Mouse (Mus musculus): ENCODE measurements around the gene 4933415F23Rik. TPM values are rescaled to one million over a fixed set of nuclear protein-coding genes. Genes with fewer than 3 reads are reported as not detected.
"Not testable (repeated sequence)": the region's sequence is repeated elsewhere in the genome, so short reads cannot be mapped to it uniquely, and the experiment has no call there.

4933415F23Rik gene
- not detected in 2 replicates for polyA plus RNA-seq (2015; fragmentation: Nextera tagmentation; extraction: Ambion mirVana)

- 94% methylated on average over 20 of the region's 20 CpGs for WGBS
- H3K27ac ChIP-seq = no peak within 1 kb of the TSS
- H3K36me3 ChIP-seq = no peaks in the 10 kb centered on the region
- H3K4me3 ChIP-seq = no peak within 1 kb of the TSS
- H3K9me3 ChIP-seq = no peaks in the 10 kb centered on the region
- no peaks in the 10 kb centered on the region for H3K27me3 ChIP-seq
- no peak for ATAC-seq (ENCODE audit: low FRiP score)
- no peak within 1 kb of the TSS for H3K9ac ChIP-seq
- H3K4me1 ChIP-seq (replicated peaks) = no peaks in the 10 kb centered on the region
- H3K4me2 ChIP-seq = no peak within 1 kb of the TSS
These were observed at the start of gene 4933415F23Rik for GRCm38 (mm10) chr1:23102021-23102420. 4933415F23Rik (minus strand) TSS chr1:23102253.

DNA sequence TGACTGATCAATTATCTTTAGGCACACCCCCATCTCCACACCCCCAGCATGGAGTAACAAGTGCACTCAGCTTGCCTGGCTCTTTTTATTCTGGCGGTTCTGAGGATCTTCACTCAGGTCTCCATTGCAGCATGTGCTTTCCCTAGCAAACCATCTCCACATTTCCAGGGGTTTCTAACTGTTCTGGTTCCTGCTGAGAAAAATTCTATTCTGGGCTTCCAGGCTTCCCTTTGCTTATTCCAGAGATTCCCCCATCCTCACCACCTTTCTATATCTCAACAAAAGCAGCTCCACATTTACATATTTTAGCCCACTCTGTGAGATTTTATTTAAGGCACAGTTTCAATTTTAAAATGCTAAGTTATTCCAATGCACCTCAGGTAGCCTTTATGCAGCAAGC is 49.7 kb upstream of the 4933415F23Rik start:
- no peak for ATAC-seq (ENCODE audit: low FRiP score)
- H3K4me2 ChIP-seq = no peak overlapping the region
- H3K9ac ChIP-seq = no peak overlapping the region
- no peaks in the 10 kb centered on the region for H3K36me3 ChIP-seq
- H3K9me3 ChIP-seq = no peaks in the 10 kb centered on the region
- H3K27me3 ChIP-seq = no peaks in the 10 kb centered on the region
- H3K4me1 ChIP-seq (replicated peaks) = no peaks in the 10 kb centered on the region
- no peak overlapping the region for H3K4me3 ChIP-seq
- WGBS = 79% methylated on average over 1 of the region's 1 CpGs
- no peak overlapping the region for H3K27ac ChIP-seq

DNA sequence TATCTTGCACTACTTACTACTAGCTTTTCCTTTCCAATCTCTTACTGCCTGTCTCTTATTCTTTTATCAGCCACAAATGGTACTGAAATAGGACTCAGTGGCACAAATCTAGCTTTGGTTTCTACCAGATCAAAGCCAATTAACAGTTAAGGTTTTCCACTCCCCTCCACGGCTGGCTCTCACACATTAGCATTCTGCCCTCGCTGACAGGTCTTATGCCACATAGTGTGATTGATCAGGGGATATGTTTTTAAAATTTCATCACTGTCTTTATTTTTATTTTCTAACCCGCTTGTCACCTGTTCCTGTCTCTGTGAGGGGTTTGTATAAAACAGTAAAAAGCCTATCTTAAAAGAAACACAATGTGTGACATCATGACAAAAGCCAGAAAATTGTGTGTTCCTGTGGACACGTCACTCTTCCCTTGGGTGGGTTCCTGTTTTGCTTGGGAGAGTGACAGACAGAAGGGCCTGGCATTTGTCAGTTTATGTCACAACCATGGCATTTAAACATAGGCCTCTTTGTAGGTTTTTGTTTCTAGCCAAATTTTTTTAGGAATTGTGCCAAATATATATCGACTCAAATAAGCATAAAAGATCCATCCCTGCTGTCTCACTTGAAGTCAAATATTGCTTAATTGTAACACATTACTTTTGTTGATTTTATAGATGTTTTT is 44.3 kb upstream of the 4933415F23Rik start:
- Histone ChIP-seq H3K4me3 (no peak overlapping the region), H3K36me3 (no peaks in the 10 kb centered on the region), H3K9me3 (no peaks in the 10 kb centered on the region), H3K4me2 (no peak overlapping the region), H3K27ac (no peak overlapping the region), H3K4me1 (replicated peaks) (no peaks in the 10 kb centered on the region), H3K27me3 (no peaks in the 10 kb centered on the region), H3K9ac (no peak overlapping the region)
- ATAC-seq (ENCODE audit: low FRiP score) = no peak
- WGBS = 71% methylated on average over 5 of the region's 5 CpGs

DNA sequence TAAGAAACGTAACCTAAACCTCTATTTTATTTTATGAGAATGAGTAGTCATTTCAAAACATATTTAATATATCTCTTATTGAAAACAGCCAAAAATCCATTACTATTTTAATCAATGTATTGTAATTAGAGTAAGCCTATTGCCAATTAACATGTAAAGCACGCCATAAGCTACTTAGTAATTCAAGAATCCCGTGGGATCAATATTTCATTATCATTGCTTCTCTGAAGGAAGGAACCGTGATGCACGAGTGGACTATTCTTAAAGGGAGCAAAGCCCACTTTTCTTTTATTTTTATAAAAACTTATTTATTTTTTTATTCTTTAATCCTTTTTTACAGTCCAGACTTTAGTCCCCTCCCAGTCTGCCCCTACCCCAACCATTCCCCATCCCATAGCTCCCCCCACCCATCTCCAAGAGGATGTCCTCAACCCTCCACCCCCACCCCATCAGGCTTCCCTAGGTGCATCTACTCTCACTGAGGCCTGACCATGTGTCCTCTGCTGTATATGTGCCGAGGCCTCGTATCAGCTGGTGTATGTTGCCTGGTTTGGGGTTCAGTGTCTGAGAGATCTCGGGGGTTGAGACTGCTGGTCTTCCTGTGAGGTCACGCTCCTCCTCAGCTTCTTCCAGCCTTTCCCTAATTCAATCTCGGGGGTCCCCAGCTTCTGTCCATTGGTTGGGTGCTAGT is 39.2 kb upstream of the 4933415F23Rik start:
- Histone ChIP-seq H3K27me3 (no peaks in the 10 kb centered on the region), H3K4me1 (replicated peaks) (no peaks in the 10 kb centered on the region), H3K27ac (no peak overlapping the region), H3K9ac (no peak overlapping the region), H3K4me2 (no peak overlapping the region), H3K9me3 (no peaks in the 10 kb centered on the region), H3K4me3 (no peak overlapping the region), H3K36me3 (no peaks in the 10 kb centered on the region)
- peak; percentile 69; the same call in 1 of the 2 replicates for ATAC-seq (ENCODE audit: low FRiP score)
- WGBS = 71% methylated on average over 10 of the region's 10 CpGs

- not testable (repeated sequence) for H3K36me3 ChIP-seq; H3K9ac ChIP-seq; H3K4me3 ChIP-seq; ATAC-seq (ENCODE audit: low FRiP score); H3K9me3 ChIP-seq; H3K4me1 ChIP-seq (replicated peaks); H3K27me3 ChIP-seq; H3K4me2 ChIP-seq; H3K27ac ChIP-seq
- 0% methylated on average over 1 of the region's 1 CpGs for WGBS
These were observed 38.5 kb upstream of the 4933415F23Rik start for GRCm38 (mm10) chr1:23140530-23140929.

DNA sequence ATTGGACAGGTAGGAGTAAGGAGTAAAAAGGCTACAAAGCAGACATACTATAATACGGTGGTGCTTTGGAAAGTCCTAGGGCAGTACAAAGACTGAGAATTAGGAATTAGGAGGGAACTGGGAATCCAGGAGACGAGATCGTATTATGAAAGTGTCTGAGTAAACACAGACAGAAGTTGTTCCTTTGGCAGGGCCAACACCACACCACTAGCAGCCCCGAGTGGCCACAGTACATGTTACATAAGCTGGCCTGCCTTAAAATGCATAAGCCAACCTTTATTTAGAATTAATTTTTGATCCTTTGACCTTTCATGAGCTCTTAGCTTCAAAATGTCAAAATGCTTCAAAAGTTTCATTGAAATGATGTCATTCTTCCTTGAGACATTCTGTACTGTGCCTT is 18.8 kb upstream of the 4933415F23Rik start:
- Histone ChIP-seq H3K4me1 (replicated peaks) (no peaks in the 10 kb centered on the region), H3K9me3 (no peaks in the 10 kb centered on the region), H3K27me3 (no peaks in the 10 kb centered on the region), H3K36me3 (no peaks in the 10 kb centered on the region), H3K27ac (no peak overlapping the region), H3K4me2 (no peak overlapping the region), H3K9ac (no peak overlapping the region), H3K4me3 (no peak overlapping the region)
- no peak for ATAC-seq (ENCODE audit: low FRiP score)
- WGBS = 82% methylated on average over 4 of the region's 4 CpGs

- H3K9ac ChIP-seq = no peak overlapping the region
- WGBS = 72% methylated on average over 4 of the region's 4 CpGs
- H3K4me2 ChIP-seq = no peak overlapping the region
- no peaks in the 10 kb centered on the region for H3K27me3 ChIP-seq
- H3K9me3 ChIP-seq = no peaks in the 10 kb centered on the region
- no peak for ATAC-seq (ENCODE audit: low FRiP score)
- H3K4me1 ChIP-seq (replicated peaks) = no peaks in the 10 kb centered on the region
- no peak overlapping the region for H3K4me3 ChIP-seq
- H3K27ac ChIP-seq = no peak overlapping the region
- H3K36me3 ChIP-seq = no peaks in the 10 kb centered on the region
These were observed 17.4 kb upstream of the 4933415F23Rik start for GRCm38 (mm10) chr1:23119406-23119805.

- H3K4me1 ChIP-seq (replicated peaks) = no peaks in the 10 kb centered on the region
- H3K4me2 ChIP-seq = no peak overlapping the region
- H3K9ac ChIP-seq = no peak overlapping the region
- H3K27me3 ChIP-seq = no peaks in the 10 kb centered on the region
- 71% methylated on average over 3 of the region's 3 CpGs for WGBS
- no peak overlapping the region for H3K27ac ChIP-seq
- no peak overlapping the region for H3K4me3 ChIP-seq
- ATAC-seq (ENCODE audit: low FRiP score) = no peak
- no peaks in the 10 kb centered on the region for H3K36me3 ChIP-seq
- H3K9me3 ChIP-seq = no peaks in the 10 kb centered on the region
These were observed 15.4 kb upstream of the 4933415F23Rik start for GRCm38 (mm10) chr1:23117423-23117822.

DNA sequence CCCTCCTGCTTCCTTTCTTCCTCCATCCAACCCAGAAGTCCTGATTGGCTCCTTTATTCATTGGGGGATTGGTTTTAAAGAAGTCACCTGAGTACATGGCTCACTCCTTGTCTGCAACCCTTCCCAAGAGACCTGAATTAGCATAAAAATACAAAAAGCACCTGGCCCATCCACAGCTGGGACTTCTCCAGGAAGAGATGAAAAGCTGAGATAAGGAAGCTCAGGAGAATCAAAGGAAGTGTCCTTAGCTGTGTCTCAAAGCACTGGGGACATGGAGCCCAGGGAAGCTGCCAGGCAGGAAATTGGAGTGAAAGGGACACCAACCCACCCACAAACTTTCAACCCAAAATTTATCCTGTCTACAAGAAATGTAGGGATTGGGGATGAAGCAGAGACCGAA is 7.1 kb upstream of the 4933415F23Rik start:
- no peak overlapping the region for H3K9ac ChIP-seq
- H3K4me2 ChIP-seq = no peak overlapping the region
- no peak overlapping the region for H3K4me3 ChIP-seq
- no peak for ATAC-seq (ENCODE audit: low FRiP score)
- no peak overlapping the region for H3K27ac ChIP-seq
- no peaks in the 10 kb centered on the region for H3K9me3 ChIP-seq
- no peaks in the 10 kb centered on the region for H3K27me3 ChIP-seq
- 95% methylated on average over 1 of the region's 1 CpGs for WGBS
- no peaks in the 10 kb centered on the region for H3K36me3 ChIP-seq
- H3K4me1 ChIP-seq (replicated peaks) = no peaks in the 10 kb centered on the region

DNA sequence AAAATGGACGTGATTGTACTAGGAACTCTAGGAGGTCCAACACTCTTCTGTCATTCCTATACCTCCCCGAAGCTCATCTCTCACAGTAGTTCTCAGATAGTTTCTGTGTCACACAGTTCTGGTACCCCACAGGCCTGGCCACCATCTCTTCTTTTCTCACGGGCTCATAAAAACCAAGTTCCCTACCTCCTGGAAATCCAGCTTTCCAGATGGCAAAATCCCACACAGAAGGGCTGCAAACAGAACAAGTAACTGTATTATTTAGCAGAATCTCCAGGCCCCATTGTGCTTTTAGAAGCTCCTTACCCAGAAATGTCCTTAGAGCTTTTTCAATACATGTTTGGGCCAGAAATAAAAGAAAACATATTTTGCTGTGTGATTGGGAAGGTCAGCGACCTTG is 828 bp upstream of the 4933415F23Rik start:
- H3K9me3 ChIP-seq = no peaks in the 10 kb centered on the region
- H3K27me3 ChIP-seq = no peaks in the 10 kb centered on the region
- H3K9ac ChIP-seq = no peak overlapping the region
- H3K36me3 ChIP-seq = no peaks in the 10 kb centered on the region
- no peak overlapping the region for H3K4me2 ChIP-seq
- H3K27ac ChIP-seq = no peak overlapping the region
- ATAC-seq (ENCODE audit: low FRiP score) = no peak
- WGBS = 81% methylated on average over 4 of the region's 4 CpGs
- no peak overlapping the region for H3K4me3 ChIP-seq
- no peaks in the 10 kb centered on the region for H3K4me1 ChIP-seq (replicated peaks)

DNA sequence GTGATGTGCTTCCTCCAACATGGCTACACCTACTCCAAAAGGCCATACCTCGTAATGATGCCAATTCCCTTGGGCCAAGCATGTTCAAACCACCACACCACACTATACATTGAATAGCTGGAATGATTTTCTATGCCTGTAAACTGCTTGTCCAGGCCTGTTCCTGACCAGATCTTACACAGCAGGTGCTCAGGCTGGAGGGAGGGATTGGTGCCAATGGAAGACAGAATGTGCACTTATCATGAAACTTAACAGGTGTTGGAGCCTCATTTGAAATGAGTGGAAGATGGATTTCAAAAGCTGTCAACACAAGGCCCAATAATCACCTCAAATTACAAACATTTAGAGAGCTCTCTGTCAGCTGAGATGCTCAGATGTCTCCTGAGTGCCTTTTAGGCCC is 2.3 kb downstream of the 4933415F23Rik start:
- 82% methylated on average over 1 of the region's 1 CpGs for WGBS
- no peak overlapping the region for H3K4me2 ChIP-seq
- H3K9ac ChIP-seq = no peak overlapping the region

GRCm38 (mm10) chr1:23098451-23098850 is 3.6 kb downstream of the 4933415F23Rik start:
- no peaks in the 10 kb centered on the region for H3K36me3 ChIP-seq
- no peak overlapping the region for H3K9ac ChIP-seq
- H3K9me3 ChIP-seq = no peaks in the 10 kb centered on the region
- H3K27ac ChIP-seq = no peak overlapping the region
- H3K4me3 ChIP-seq = no peak overlapping the region
- H3K27me3 ChIP-seq = no peaks in the 10 kb centered on the region
- H3K4me1 ChIP-seq (replicated peaks) = no peaks in the 10 kb centered on the region
- ATAC-seq (ENCODE audit: low FRiP score) = no peak
- WGBS = 96% methylated on average over 2 of the region's 2 CpGs
- no peak overlapping the region for H3K4me2 ChIP-seq

More for the DNA sequence above, 2.3 kb downstream of the 4933415F23Rik start:
- H3K36me3 ChIP-seq = no peaks in the 10 kb centered on the region
- H3K27ac ChIP-seq = no peak overlapping the region
- no peaks in the 10 kb centered on the region for H3K27me3 ChIP-seq
- no peaks in the 10 kb centered on the region for H3K9me3 ChIP-seq
- no peaks in the 10 kb centered on the region for H3K4me1 ChIP-seq (replicated peaks)
- ATAC-seq (ENCODE audit: low FRiP score) = no peak
- no peak overlapping the region for H3K4me3 ChIP-seq

GRCm38 (mm10) chr1:23097996-23098395 is 4.1 kb downstream of the 4933415F23Rik start:
- Histone ChIP-seq H3K9ac (no peak overlapping the region), H3K27me3 (no peaks in the 10 kb centered on the region), H3K9me3 (no peaks in the 10 kb centered on the region), H3K4me3 (no peak overlapping the region), H3K4me2 (no peak overlapping the region), H3K36me3 (no peaks in the 10 kb centered on the region), H3K4me1 (replicated peaks) (no peaks in the 10 kb centered on the region), H3K27ac (no peak overlapping the region)
- ATAC-seq (ENCODE audit: low FRiP score) = no peak
- WGBS = 88% methylated on average over 4 of the region's 4 CpGs
